Mouse (Mus musculus) small intestine, adult 2 months (tissue): ENCODE measurements around the gene Slc5a11.

Experiments used
- CTCF ChIP-seq: fragments of 200-500 bp; IDR thresholded peaks from 2 replicates; pipeline ENCODE4 v1.5.1; 2012; ENCODE audit warnings: low read depth, mild to moderate bottlenecking, control low read depth, inconsistent platforms, low read length, moderate library complexity, mixed read lengths; ENCODE audit not compliant: insufficient replicate concordance, insufficient read length; ENCODE audit errors: extremely low read depth
- POLR2A ChIP-seq: fragments of 200-500 bp; IDR thresholded peaks from 2 replicates; pipeline ENCODE4 v1.6.1; 2012; ENCODE audit warnings: low read depth, mild to moderate bottlenecking, control low read depth, inconsistent platforms, low read length, moderate library complexity

DNA sequence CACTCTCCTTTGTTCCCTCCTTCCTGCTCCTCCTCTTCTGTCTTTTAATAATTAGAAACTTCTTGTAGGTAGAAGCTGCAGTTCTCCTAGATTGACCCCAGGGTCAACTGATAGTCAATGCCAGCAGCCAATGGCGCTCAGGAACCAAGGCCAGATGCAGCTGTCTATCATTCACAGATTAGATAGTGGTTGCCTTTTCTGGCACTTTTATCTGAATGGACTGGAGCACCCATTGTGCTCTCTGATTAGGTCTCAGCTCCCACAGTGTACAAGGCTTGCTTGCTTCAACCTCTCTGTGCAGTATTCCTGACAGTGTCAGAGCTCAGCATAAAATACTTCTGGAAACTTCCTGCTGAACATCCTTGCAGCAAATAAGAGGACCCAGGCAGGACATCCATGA lies 30.3 kb downstream of the Slc5a11 start:
- TF ChIP-seq POLR2A (no peak), CTCF (no peak)
